Mouse (Mus musculus): ENCODE measurements around the gene Adamts12. TPM values are rescaled to one million over a fixed set of nuclear protein-coding genes. Genes with fewer than 3 reads are reported as not detected.
A peak's percentile ranks its signal among the peaks of the same experiment; 100 is the strongest.

Adamts12 gene
- total and polyA plus RNA-seq, 3 experiments, result not detected

GRCm38 (mm10) chr15:11037376-11037695 lies 27.3 kb upstream of the Adamts12 start:
- Histone ChIP-seq H3K27me3 (ENCODE audit: control insufficient read depth in 1 of 2, insufficient read depth in 2 of 2, low read length in 2 of 2) (no peaks in the 10 kb centered on the region), H3K9ac (ENCODE audit: control insufficient read depth, low read depth, low read length, poor library complexity, severe bottlenecking) (no peak overlapping the region), H3K9me3 (replicated peaks; ENCODE audit: insufficient read depth, low read length) (no peaks in the 10 kb centered on the region), H3K4me3 (ENCODE audit: control insufficient read depth in 1 of 2, insufficient read depth in 1 of 2, low read depth in 2 of 2, low read length in 2 of 2) (no peak overlapping the region), H3K79me2 (ENCODE audit: control insufficient read depth, insufficient read depth, low read length, poor library complexity) (no peaks in the 10 kb centered on the region), H3K36me3 (ENCODE audit: control insufficient read depth in 1 of 2, insufficient read depth in 2 of 2, low read length in 2 of 2) (no peaks in the 10 kb centered on the region), H3K4me1 (ENCODE audit: control insufficient read depth in 1 of 2, insufficient read depth in 2 of 2, low read length in 2 of 2) (no peaks in the 10 kb centered on the region), H3K27ac (ENCODE audit: control insufficient read depth, low read depth, low read length) (no peak overlapping the region)
- no peak for DNase-seq (ENCODE audit: low read depth, low spot score)
- TF ChIP-seq MAFK (IDR thresholded peaks at IDR 0.05; ENCODE audit: borderline replicate concordance, low read depth, low read length), result no peak
- TF ChIP-seq UBTF (IDR thresholded peaks at IDR 0.05; ENCODE audit: borderline replicate concordance, insufficient read depth, low read depth, low read length), result no peak
- no peak for TF ChIP-seq KAT2A (conservative IDR thresholded peaks at IDR 0.05; ENCODE audit: low read depth, low read length)

- Histone ChIP-seq H3K27me3 (ENCODE audit: control insufficient read depth in 1 of 2, insufficient read depth in 2 of 2, low read length in 2 of 2) (no peaks in the 10 kb centered on the region), H3K4me3 (ENCODE audit: control insufficient read depth in 1 of 2, insufficient read depth in 1 of 2, low read depth in 2 of 2, low read length in 2 of 2) (no peak within 1 kb of the TSS), H3K79me2 (ENCODE audit: control insufficient read depth, insufficient read depth, low read length, poor library complexity) (no peaks in the 10 kb centered on the region), H3K9me3 (replicated peaks; ENCODE audit: insufficient read depth, low read length) (no peaks in the 10 kb centered on the region), H3K36me3 (ENCODE audit: control insufficient read depth in 1 of 2, insufficient read depth in 2 of 2, low read length in 2 of 2) (no peaks in the 10 kb centered on the region), H3K27ac (ENCODE audit: control insufficient read depth, low read depth, low read length) (no peak within 1 kb of the TSS), H3K9ac (ENCODE audit: control insufficient read depth, low read depth, low read length, poor library complexity, severe bottlenecking) (no peak within 1 kb of the TSS), H3K4me1 (ENCODE audit: control insufficient read depth in 1 of 2, insufficient read depth in 2 of 2, low read length in 2 of 2) (no peaks in the 10 kb centered on the region)
- DNase-seq (ENCODE audit: low read depth, low spot score), result no peak
- TF ChIP-seq RAD21 (IDR thresholded peaks at IDR 0.05; ENCODE audit: low read depth, low read length), result no peak
- TF ChIP-seq SIN3A (IDR thresholded peaks at IDR 0.05; ENCODE audit: low read length), result no peak
- no peak for TF ChIP-seq TBP (IDR thresholded peaks at IDR 0.05; ENCODE audit: low read depth, low read length)
- TF ChIP-seq ELF1 (IDR thresholded peaks at IDR 0.05; ENCODE audit: low read depth, low read length), result no peak
- TF ChIP-seq KAT2A (conservative IDR thresholded peaks at IDR 0.05; ENCODE audit: low read depth, low read length), result no peak
- no peak for TF ChIP-seq CTCF (IDR thresholded peaks at IDR 0.05 in 2 of 3, conservative IDR thresholded peaks at IDR 0.05 in 1 of 3; ENCODE audit: control insufficient read depth in 1 of 3, insufficient read depth in 1 of 3, low read depth in 2 of 3, low read length in 3 of 3, poor library complexity in 1 of 3, severe bottlenecking in 1 of 3)
- no peak for TF ChIP-seq POLR2A (IDR thresholded peaks at IDR 0.05; ENCODE audit: control insufficient read depth in 1 of 2, insufficient read depth in 1 of 2, low read depth in 1 of 2, low read length in 2 of 2, poor library complexity in 1 of 2)
- TF ChIP-seq NRF1 (IDR thresholded peaks at IDR 0.05; ENCODE audit: insufficient read depth, low read depth, low read length, poor library complexity, severe bottlenecking), result no peak
Measured at GRCm38 (mm10) chr15:11037711-11038110, 26.9 kb upstream of the Adamts12 start, which contains the start of gene Rxfp3. Rxfp3 (minus strand) TSS chr15:11037991.

GRCm38 (mm10) chr15:11038476-11038875 lies 26.1 kb upstream of the Adamts12 start:
- TF ChIP-seq SMC3 (IDR thresholded peaks at IDR 0.05; ENCODE audit: low read depth, low read length) (peak; percentile 77), ZNF384 (IDR thresholded peaks at IDR 0.05; ENCODE audit: low read depth, low read length) (peak; percentile 83), POLR2AphosphoS5 (IDR thresholded peaks at IDR 0.05; ENCODE audit: borderline replicate concordance, low read depth, low read length) (no peak), ZC3H11A (IDR thresholded peaks at IDR 0.05; ENCODE audit: low read depth, low read length) (peak; percentile 76), RAD21 (IDR thresholded peaks at IDR 0.05; ENCODE audit: low read depth, low read length) (peak; percentile 85), POLR2A (IDR thresholded peaks at IDR 0.05; ENCODE audit: control insufficient read depth in 1 of 2, insufficient read depth in 1 of 2, low read depth in 1 of 2, low read length in 2 of 2, poor library complexity in 1 of 2) (no peak), CTCF (IDR thresholded peaks at IDR 0.05 in 2 of 3, conservative IDR thresholded peaks at IDR 0.05 in 1 of 3; ENCODE audit: control insufficient read depth in 1 of 3, insufficient read depth in 1 of 3, low read depth in 2 of 3, low read length in 3 of 3, poor library complexity in 1 of 3, severe bottlenecking in 1 of 3) (peak; percentile 44 to 81 (median 81))
- H3K4me3 ChIP-seq (ENCODE audit: control insufficient read depth in 1 of 2, insufficient read depth in 1 of 2, low read depth in 2 of 2, low read length in 2 of 2), result no peak overlapping the region
- H3K27ac ChIP-seq (ENCODE audit: control insufficient read depth, low read depth, low read length), result no peak overlapping the region
- DNase-seq (ENCODE audit: low read depth, low spot score), result peak; percentile 59
- no peaks in the 10 kb centered on the region for H3K9me3 ChIP-seq (replicated peaks; ENCODE audit: insufficient read depth, low read length)
- H3K9ac ChIP-seq (ENCODE audit: control insufficient read depth, low read depth, low read length, poor library complexity, severe bottlenecking), result no peak overlapping the region
- H3K36me3 ChIP-seq (ENCODE audit: control insufficient read depth in 1 of 2, insufficient read depth in 2 of 2, low read length in 2 of 2), result no peaks in the 10 kb centered on the region
- H3K79me2 ChIP-seq (ENCODE audit: control insufficient read depth, insufficient read depth, low read length, poor library complexity), result no peaks in the 10 kb centered on the region
- no peaks in the 10 kb centered on the region for H3K4me1 ChIP-seq (ENCODE audit: control insufficient read depth in 1 of 2, insufficient read depth in 2 of 2, low read length in 2 of 2)
- no peaks in the 10 kb centered on the region for H3K27me3 ChIP-seq (ENCODE audit: control insufficient read depth in 1 of 2, insufficient read depth in 2 of 2, low read length in 2 of 2)

Measured in MEL (cell line).